Mouse (Mus musculus): ENCODE measurements around the gene Cct3.

DNA sequence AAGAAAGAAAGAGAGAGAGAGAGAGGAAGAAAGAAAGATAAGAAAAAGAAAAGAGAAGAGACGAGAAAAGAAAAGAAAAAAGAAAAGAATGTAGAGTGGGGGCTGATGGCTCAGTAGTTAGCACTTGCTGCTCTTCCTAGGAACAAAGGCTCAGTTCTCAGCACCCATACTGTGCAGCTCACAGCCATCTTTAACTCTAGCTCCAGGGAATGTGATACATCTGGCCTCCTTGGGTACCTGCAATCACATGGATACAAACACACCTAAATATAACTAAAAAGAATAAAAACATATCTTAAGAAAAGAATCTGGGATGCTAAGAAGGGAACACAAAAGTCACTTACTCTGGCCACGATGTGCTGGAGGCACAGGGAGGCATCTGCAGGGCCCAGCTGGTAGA, 20.8 kb upstream of the Cct3 start:
- TF ChIP-seq CTCF (IDR thresholded peaks at IDR 0.05; ENCODE audit: control insufficient read depth, insufficient read depth, low read length) = no peak
- no peak for TF ChIP-seq POLR2A (IDR thresholded peaks at IDR 0.05; ENCODE audit: borderline replicate concordance, control insufficient read depth, low read depth, low read length)

Measured in bone marrow, adult 2 months (tissue).